Mouse (Mus musculus) lung, postnatal 25 days (tissue): ENCODE results near the gene Gm49361.

ENCODE experiments used
- DNase-seq: peaks from one replicate; pipeline ENCODE4 v3.0.0; 2022; ENCODE audit warnings: low spot score

Gene Gm49361

GRCm38 (mm10) chr14:57619487-57619886 lies 126.4 kb downstream of the Gm49361 start:
- peak; percentile 83 for DNase-seq

- no peak for DNase-seq
These were observed 128.2 kb downstream of the Gm49361 start for GRCm38 (mm10) chr14:57617675-57618074.

- DNase-seq = peak; percentile 22
These were observed 129.5 kb downstream of the Gm49361 start for GRCm38 (mm10) chr14:57616339-57616965.

GRCm38 (mm10) chr14:57615828-57616227 lies 130.1 kb downstream of the Gm49361 start:
- DNase-seq = no peak

GRCm38 (mm10) chr14:57611034-57611433 lies 134.9 kb downstream of the Gm49361 start:
- DNase-seq = no peak

- DNase-seq = no peak
These were observed 136.0 kb downstream of the Gm49361 start for GRCm38 (mm10) chr14:57609816-57610329.

- peak; percentile 96 for DNase-seq
These were observed 138.4 kb downstream of the Gm49361 start for GRCm38 (mm10) chr14:57607500-57607899.

- peak; percentile 46 for DNase-seq
These were observed 139.1 kb downstream of the Gm49361 start for GRCm38 (mm10) chr14:57606663-57607365.

- no peak for DNase-seq
These were observed 152.6 kb downstream of the Gm49361 start for GRCm38 (mm10) chr14:57593279-57593678.
